Mouse (Mus musculus): ENCODE results near the gene Cblb.

Cblb gene

DNA sequence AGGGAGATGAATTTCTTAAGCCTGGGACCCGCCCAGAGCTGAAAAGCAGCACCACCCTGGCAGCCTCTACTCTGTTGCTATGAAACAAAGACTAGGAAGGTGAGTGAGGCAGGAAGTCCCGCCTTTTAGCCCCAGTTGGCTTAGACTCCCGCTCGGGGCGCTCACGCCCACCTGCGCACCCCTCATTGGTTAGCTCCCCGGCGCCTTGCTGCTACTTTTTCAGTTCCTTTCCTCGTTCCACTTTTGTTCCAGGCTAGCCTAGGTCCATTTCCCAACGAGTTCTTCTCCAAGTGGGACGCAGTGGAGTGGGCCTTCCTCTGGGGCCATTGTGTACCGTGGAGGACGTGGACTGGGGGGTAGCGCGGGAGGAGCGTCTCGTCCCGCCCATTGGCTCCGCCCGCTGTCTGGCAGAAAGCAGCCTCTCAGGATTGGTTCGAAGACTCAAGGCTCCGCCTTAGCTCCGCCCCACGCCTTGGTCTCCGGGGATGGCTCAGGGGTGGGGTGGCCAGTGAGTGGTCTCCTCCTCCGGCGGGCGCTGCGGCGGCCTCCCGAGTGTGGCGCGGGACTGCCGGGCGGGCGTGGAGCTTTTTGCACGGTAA is at the start of gene Cblb:
TSS of gene Cblb (plus strand) at position 135 of the 599 bp plus-strand sequence.
- DNase-seq (ENCODE audit: low spot score in 2 of 2), result peak; percentile 96

DNA sequence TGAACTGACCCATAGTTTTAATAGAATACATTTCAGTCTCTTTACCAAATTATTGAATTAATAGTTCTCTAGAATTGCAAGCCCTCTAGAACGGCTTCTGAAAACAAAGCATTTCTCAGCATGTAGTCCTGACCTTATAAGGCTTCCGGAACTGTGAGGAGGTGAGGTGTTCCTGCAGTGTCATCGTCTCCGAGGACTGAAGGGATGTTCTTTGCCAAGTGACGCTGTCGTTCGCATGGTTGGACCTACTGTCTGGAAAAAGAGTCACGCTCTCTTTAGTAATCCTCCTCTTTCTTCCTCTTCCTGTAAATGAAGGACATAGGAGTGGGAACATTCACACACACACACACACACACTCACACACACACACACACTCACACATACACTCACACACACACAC is 45.6 kb upstream of the Cblb start:
- DNase-seq (ENCODE audit: low spot score in 2 of 2), result no peak

DNA sequence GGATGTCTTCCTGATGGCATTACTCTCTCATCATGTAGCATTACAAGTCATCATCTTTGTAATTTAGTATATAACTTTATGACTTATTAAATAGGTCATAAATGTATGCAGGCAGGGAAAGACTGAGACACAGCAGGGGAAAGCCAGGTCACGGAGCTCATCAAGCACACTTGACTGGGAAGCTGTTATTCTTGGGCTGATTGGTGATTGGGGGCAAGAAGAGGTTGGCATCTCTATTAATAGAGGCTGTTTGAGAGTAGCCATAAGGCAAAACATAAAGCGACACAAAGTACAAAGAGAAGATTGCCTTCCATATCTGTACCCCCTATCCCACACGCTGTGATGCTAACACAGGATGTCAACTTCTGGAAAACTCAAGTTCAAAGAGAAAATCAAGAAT is 44.8 kb upstream of the Cblb start:
- no peak for DNase-seq (ENCODE audit: low spot score in 2 of 2)

DNA sequence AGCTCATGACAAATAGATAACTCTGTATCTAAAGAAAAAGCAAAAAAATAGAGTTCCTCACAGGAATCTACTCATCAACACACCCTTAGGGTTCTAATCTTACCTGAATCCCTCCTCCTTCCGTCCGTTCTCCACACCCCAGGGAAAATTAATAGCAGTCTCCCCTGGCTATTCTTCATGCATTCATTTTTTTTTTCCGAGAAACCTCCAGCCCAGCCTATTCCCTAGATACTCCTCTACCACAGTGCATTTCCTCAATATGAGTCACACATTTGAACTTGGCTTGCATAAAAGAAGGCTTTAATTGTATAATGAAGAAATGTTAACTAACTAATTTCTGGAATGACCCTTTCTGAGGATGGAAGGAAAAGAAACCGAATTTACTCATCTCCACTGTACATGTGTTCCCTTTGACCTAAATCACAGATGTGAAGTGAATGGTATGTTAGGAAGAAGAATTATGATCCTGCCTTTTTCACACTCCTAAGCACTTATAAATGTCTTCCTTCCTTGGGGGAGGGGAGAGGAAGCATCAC is 43.9 kb upstream of the Cblb start:
- DNase-seq (ENCODE audit: low spot score in 2 of 2), result no peak

DNA sequence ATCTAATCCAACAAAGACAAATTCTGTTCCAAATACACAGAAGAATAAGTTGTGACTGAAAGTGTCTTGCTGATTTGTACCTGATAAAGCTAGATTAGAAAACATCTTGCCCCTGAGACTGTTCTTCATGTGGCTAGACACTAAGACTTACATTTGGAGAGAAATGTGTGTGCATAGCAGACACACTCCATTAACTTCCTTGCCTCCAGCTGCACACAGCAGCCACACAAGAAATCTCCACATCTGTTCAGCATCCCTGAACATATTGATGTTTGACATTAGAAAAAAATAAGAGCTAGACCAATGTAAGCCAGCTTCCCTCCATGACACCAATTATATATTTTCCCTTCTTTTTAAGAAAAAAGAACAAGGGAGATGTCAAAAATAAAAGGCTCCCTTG is 43.0 kb upstream of the Cblb start:
- DNase-seq (ENCODE audit: low spot score in 2 of 2), result no peak

DNA sequence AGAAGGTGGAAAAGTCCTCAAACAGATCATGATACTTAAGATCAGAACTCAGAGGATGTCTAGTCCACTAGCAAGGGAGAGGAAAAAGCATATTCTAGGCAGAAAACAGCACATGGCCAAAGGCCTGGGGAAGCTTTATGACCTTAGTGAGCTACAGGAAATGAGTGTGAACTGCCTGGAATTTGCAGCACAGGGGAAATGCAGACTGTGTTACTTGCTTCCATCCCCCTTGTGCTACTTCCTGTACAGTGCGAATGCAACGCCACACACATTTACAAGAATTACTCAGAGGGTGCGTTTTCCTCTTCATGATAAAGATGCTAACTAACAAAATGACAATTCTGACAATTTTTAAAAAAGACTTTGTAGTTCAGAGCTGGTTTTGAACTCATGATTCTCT is 41.8 kb upstream of the Cblb start:
- peak in 1 of 2 experiments; percentile 9 for DNase-seq (ENCODE audit: low spot score in 2 of 2)

DNA sequence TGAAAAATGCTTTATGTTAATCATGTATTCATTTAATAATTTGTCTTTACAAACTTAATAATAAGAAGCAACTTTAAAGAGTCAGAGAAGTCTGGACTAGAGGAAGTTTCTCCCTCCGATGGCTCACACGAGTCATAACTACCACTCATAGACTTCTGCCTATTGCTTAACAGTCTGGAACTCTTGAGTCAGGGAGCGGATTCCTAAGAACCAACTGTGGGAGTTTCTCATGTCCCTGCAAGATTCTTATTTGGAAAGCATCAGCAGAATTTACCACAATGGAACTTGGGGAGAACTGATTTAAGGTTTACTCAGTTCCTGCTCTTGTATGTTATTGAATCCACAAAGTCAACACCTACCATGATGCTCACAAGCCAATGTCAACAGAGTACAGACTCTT is 31.0 kb upstream of the Cblb start:
- no peak for DNase-seq (ENCODE audit: low spot score in 2 of 2)

DNA sequence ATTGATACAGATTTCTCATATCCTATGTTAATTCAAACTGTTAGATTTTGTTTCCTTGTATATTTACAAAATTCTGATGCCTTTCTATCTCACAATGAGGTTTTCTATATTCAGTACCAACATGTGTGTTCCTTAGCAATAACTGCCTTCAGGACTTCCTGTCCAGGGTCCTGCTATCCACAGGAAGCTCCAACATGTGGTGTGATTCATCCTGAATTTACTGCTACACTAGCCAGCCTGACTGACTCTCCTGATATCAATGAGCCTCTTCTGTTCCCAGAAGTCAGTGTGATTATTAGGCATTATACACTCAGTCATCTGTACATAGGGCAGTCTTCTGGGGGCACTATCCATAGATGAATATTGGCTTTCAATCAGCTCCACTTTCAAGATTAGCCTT is 30.2 kb upstream of the Cblb start:
- DNase-seq (ENCODE audit: low spot score in 2 of 2), result no peak

DNA sequence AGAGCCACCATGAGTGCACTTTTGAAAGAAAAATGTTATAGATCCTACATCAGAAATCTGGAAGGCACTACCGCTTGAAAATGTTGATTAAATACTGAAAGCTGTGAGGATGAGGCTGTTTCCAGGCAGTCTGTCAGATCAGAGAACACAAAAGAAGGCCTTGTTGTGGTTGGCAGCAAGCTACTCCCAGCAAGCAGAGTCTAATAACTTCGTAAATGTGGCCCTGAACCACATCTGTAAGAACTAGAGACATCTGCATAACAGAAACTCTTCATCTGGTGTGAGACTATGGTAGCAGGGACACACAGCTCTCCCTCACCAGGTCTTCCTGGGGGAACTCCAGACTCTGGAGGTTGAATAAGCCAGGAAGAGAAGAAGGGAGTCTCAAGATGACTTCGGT is 24.0 kb upstream of the Cblb start:
- DNase-seq (ENCODE audit: low spot score in 2 of 2), result peak in 1 of 2 experiments; percentile 9

DNA sequence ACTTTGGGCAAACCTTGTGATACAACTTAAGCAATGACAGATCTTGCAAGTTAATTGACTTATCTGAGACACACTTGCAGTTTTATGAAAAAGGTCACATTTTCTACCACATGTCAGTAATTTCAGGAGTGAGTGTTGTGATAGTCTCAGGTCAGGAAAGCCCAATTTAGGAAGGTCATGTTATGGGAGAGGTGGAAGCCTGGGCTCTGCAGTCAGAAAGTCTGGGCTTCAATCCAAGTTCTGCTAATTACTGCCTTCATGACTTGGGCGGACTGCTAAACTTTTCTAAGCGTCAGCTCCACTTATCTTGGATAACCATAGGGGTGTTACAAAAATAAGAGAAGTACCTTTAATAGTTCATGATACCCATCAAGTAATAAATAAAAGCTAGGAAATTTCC is 22.6 kb upstream of the Cblb start:
- DNase-seq (ENCODE audit: low spot score in 2 of 2), result no peak

DNA sequence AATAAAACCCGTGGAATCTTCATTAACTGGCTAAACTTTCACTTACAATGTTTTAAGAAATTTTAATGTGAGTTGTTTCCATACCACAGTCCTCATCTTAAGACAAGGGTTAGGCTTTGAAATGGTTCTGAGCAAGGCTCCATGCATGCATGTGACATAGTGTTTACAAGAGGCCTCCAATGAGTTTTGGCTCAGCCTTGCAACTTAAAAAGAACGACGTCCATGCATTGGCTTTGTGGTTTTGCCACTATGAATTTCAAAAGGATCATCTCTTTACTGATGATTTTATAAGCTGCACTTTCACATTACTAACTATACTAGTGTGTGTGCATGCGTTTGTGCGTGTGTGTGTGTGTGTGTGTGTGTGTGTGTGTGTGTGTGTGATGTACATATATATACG is 21.6 kb upstream of the Cblb start:
- no peak for DNase-seq (ENCODE audit: low spot score in 2 of 2)

DNA sequence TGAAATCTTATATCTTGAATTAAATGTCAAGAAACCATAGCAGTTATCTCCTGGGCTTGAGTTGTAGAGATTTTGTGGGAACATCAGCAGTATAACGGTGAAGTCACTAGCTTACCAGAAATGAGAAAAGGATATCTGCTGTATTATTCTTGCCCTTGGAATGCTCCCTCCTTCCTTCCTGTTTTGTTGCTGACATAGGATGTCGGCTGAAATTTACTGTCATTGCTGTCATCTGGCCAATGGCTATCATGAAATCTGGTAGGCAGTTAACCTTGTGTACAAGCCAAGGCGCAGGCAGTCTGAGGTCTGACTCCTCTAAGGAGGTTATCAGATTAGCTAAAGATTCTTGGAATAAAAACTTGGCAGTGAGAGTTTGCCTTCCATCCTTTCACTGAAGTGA is 18.0 kb upstream of the Cblb start:
- no peak for DNase-seq (ENCODE audit: low spot score in 2 of 2)

DNA sequence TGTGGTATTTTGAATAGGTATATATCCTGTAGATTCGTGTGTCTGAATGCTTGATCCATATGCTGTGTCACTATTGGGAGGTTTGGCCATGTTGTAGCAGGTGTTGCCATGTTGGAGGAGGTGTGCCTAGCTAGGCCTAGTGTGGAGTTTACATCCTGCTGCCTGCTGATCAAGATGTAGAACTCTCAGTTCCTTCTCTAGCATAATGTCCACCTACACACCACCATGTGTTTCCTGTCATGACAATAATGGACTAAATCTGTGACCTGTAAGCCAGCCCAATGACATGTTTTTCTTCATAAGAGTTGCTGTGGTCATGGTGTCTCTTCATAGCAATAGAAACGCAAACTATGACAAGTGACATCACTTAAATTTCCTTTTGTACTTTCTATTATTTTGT is 17.2 kb upstream of the Cblb start:
- no peak for DNase-seq (ENCODE audit: low spot score in 2 of 2)

DNA sequence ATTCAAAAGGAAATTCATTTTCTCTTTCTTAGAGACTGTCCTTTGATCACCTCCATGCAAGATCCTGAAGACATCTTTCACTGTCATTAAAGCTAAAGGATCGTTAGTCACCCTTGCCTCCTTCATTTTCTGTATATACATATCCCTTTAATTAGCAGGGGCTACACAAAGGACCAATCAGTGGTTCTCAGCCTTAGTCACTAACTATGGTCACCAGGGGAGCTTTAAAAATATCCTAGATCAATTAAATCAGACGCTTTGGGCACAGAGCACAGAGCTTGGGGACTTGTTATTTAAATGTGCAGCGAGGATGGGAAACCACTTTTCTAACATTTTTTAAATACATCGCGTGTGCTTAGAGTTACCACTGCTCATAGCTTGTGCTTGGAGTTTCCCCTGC is 7.6 kb upstream of the Cblb start:
- no peak for DNase-seq (ENCODE audit: low spot score in 2 of 2)

DNA sequence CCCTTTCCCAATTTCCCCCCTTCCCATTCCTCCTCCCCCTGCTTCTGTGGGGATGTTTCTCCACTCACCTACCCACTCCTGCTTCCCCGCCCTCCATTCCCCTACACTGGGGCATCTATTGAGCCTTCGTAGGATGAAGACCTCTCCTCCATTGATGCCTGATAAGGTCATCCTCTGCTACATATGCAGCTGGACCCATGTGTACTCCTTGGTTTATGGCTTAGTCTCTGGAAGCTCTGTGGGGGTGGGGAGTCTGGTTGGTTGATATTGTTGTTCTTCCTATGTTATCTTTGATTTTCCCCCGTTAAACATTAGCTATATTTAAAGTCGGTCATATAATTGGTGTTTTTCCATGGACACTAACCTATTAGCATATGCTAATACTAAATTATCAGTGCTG is 3.7 kb upstream of the Cblb start:
- no peak for DNase-seq (ENCODE audit: low spot score in 2 of 2)

DNA sequence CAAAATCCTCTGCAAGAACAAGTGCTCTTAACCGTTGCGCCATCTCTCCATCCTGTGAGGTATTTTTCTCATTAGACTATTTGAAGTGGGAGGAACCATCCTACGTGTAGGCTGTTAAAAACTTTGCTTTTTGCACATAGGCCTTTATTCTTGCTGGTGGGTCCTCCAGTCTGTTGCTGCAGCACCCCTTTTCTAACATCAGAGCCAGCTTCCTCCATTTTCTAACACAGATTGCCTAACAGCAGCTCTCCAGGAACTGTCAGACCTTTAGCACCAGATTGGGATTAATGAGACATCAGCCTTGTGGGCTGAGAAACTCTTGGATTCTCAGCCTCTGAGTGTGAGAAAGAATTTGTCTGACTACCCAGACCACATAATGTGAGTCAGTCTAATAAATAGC is 2.0 kb upstream of the Cblb start:
- DNase-seq (ENCODE audit: low spot score in 2 of 2), result no peak

DNA sequence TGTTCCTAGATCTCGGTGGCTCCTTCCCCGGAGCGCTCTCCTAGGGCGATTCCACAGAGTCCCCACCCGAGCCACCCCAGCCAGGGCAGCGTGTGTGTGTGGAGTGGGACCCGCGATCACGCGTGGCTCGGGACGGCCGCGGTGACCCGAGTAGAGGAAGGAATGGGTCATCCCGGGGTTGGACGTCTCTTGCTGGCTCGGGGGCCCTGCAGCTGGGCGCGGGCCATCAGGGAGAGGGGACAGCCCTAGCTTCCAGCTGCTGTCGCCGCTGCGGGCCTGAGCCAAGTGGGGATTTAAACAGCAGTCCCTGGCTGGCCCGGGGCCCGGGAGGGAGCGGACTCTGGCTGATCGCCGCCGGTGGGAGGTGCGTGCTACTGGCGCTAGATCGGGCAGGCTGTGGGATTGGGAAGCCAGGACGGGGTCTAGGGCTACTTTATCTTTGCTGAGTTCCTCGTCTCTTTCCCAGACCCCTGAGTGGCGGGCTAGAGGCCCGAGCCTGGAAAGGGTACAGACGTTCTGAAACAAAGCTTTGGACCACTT is 757 bp downstream of the Cblb start:
- DNase-seq (ENCODE audit: low spot score in 2 of 2), result peak; percentile 49 to 68

DNA sequence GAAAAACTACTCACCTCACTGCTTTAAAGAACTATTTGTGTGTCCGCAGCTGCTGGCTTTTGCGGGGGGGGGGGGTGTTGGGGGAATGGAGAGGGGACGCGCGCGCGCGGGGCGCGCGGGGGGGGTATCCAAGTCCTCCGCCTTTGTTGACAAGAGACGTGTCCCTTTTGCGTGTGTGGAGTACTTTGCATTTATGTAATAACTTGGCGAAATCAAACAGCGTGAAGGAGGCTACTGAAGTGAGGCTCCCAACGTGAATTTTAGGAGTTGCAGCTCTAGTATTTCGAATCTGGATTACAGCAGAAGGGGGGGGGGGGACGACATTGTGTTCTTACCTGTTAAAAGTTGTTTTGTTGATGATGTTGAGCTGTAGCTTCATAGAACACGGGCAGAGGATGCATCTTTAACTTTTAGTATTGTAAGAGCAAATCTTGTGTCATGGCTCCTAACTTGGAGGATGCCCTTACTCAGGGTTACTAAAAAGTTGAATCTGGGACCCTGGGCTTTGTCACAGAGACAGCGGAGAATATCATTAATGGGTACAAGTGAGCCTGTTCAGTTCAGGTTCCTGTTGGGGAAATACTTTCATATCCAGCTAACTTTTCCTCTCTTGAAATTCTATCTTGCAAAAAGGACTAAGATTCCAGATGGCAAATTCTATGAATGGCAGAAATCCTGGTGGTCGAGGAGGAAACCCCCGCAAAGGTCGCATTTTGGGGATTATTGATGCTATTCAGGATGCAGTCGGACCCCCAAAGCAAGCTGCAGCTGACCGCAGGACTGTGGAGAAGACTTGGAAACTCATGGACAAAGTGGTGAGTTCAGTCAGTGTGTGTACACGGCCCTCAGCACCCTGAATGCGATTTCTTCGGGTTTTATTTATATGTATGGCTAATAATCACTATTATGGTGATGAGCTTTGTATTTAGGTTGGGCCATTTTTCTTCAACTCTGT is 1.6 kb downstream of the Cblb start:
- no peak for DNase-seq (ENCODE audit: low spot score in 2 of 2)

DNA sequence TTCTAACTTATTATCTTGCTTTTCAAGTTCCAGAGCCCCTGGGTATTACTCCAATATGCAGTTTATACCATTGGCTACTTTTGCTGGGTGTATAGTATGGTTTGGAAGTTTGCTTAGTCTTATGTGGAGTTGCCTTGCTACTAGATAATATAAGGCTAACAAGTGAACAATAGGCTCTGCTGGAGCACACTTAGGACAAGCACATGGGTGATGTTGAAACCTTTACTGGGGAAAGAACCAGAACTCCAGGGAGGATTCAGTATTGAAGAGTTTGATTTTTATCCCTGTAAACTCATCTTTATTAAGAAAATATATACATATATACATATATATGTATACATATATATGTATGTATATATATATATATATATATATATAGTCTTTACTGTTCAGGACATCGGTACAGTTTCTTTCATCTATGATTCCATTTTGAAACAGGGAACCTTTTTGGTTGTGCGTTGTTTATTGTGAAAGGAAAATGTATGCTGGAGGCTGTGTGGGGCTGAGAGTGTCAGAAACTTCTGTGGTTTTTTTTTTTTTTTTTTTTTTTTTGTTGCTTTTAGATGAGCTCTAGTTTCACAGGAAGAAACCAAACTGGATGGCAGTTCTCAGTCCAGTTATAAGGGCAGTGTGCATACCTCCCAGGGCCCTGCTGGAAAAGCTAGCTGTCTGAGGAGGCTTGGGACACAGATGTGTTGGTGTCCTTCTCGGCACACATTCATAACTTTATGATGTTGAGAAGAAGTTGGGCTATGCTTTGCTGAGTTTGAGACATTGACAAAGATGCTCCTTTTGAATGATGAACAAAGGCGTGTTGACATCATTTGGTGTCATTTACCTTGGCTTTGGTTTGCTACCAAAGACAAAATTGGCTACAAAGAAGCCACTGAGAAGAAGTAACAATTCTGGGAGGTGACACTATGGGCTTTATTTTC is 2.6 kb downstream of the Cblb start:
- DNase-seq (ENCODE audit: low spot score in 2 of 2), result no peak

DNA sequence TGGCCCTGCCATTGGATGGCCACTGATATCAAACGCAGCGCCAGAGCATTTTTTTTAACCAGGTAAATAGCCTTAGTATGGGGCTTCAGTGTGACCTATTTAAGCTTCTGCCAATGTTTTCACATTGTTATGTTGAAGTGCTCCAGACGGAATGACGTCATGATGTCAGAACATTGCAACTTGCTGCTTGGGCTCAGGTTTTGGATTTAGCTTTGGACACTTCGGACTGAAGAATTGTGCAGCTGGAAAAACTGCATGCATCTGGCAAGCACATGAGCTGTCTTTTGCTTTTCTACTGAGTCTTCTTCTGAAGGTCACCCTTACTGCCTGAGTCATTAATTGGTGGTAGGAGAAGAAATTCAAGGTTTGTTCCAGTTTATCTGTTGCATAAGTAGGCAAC is 3.3 kb downstream of the Cblb start:
- DNase-seq (ENCODE audit: low spot score in 2 of 2), result no peak

DNA sequence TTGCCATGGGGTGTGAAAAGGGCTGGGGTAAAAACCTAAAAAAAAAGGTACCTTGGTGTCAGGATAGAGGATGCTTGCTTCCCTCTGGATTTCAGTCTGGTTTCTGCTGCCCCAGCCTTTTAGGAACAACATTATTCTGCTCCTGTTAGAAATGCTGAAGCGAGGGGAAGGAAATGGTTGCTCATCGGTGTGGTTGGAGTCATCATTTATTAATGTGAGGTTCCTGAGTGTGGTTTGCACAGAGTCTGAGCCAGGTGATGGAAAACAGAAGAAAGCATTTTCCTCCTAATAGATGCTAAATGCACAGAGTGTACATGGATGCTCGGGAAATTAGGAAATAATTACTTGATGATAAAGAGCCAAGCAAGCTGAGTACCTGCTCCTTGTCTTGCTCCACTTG is 5.3 kb downstream of the Cblb start:
- DNase-seq (ENCODE audit: low spot score in 2 of 2), result no peak

DNA sequence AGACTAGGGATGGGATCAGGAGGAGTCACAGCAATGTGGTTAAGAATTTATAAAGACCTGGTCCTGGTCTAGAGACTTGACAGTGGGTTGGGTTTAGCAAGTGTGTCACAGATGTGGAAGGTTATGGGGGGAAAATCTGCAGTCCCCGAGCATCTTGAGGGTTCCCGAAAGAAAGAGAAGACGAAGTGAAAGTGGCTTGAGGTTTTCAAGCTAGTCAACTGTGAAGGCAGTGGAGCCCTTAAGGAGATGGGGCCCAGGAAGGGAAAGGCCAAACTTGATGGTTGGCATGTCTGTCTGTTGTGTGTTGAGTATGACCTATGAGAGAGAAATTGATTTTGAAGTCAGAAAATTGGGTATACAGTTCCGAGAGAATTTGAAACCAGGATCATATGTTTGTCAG is 7.3 kb downstream of the Cblb start:
- DNase-seq (ENCODE audit: low spot score in 2 of 2), result no peak
